Mouse (Mus musculus) layer of hippocampus, postnatal 36 days (tissue): ENCODE results near the gene Hltf. TPM values are rescaled to one million over a fixed set of nuclear protein-coding genes. Genes with fewer than 3 reads are reported as not detected.
"Not testable (repeated sequence)": the region's sequence is repeated elsewhere in the genome, so short reads cannot be mapped to it uniquely, and the experiment has no call there.

Experiments
- DNase-seq, 2 experiments: peaks; one replicate each; pipeline ENCODE4 v3.0.0; 2022
- total RNA-seq, 2 experiments: library from RNA; stranded (reverse); gene quantifications; 2 replicates each; pipeline ENCODE4 v1.2.3; 2021

Gene Hltf
- 10 to 100 TPM; 23.7 to 25.7 TPM for total RNA-seq

DNA sequence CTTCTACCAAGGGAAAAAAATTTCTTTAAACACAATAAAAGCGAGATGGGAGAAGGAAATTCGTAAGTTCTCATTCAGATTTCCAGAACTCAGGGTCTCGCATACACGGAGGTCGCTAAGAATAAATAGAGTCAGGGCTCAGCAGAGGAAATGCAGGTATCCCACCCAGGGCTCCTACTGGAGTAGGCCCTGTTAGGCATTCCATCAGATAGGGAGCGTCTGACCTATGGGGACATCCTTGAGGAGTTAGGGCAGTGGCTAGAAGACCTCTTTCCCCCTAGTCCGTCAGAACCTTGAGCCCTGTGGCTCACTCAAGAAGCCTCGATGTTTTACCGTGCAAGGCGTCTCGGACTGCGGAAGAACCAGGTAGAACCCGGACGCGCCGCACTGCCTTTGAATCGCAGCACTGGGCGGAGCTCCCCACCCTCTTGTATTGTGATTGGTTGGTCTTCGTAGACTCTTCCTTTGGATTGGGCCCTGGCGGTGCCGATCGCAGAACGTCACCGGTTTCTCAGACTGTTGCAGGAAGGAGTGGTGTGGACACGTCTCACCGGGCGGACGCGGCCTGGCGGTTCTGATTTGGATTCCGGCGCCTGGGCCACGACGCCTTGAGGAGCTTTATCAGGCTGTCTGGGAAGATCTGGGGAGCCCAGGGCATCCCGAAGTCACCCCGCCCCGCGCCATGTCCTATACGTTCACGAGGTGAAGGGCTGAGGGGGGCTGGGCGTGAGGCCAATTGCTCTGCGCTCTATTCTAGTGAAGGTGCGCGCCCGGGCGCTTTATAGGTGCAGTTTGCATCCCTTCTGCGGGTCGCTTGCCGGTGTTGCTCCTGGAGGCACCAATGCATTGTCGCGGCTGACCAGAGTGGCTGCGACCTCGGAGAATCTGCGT lies at the start of gene Hltf:
Gene Hltf, plus strand, starts transcription at position 506 of the 891 bp plus-strand sequence.
- DNase-seq: peak; percentile 93 to 95

DNA sequence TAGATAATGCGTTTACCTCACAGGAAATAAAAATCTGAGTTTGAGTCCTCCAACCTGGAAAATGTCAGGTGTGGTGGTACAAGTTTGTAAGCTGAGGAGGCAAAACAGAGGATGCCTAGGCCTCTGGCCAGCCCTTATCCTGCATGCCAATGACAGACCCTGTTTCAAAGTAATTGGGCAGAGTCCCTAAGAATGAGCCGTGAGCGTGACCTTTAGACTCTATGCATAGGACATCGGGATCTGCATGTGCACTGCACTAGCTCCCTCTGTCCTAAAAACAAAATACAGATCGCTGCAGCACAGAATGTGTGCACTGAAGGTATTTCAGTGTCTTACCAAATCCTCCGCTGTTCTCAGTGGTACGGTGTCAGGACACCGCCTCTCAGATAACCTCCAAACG lies 47.1 kb upstream of the Hltf start:
- DNase-seq: no peak

DNA sequence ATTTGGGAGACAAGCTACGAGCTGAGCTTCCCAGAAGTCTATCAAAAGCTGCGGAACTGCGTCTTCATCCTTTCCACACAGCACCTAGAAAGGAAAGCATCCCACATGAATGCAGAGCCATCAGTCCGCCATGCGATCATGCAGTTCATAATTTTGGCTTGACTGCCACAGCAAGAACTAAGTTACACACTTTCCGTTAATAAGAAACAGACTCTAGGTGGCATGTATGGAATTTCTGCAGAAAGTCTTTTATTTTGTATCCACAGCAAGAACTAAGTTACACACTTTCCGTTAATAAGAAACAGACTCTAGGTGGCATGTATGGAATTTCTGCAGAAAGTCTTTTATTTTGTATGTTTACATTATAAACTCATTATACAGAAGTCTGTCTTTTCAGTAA lies 46.7 kb upstream of the Hltf start:
- DNase-seq: not testable (repeated sequence)

DNA sequence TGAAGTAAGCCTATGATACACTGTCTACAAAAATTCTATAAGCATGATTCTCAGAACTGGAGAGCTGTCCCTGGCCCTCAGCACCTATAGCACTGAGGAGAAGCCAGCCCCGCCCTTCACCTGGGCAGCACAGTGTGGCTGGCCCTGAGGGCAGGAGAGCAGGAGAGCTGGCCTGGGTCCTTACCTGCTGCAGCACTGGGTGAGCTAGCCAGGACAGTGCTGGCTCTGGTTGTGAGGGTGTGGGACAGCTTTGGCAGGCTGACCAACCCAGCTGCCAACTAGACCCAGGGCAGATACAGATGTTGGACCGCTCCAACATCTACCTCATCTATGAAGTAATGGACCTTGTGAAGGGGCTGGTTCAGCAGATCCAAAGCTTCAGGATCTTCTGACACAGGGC lies 43.2 kb upstream of the Hltf start:
- no peak for DNase-seq

DNA sequence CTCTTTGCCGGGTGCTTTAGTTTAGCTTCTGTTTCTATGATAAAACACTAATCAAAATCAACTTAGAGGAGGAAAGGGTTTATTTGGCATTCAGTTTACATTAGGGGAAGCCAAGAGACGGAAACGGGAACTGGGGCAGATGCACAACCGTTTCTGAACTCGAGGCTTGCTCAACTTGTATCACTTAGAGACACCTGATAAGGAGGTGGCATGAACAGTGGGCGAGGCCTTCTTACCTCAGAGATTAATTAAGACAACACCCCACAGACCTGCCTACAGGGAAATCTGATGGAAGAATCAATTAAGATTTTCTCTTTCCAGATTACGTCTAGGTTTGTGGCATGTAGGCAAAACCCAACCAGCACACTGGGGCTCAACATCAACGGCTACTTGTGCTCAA lies 39.5 kb upstream of the Hltf start:
- no peak for DNase-seq

DNA sequence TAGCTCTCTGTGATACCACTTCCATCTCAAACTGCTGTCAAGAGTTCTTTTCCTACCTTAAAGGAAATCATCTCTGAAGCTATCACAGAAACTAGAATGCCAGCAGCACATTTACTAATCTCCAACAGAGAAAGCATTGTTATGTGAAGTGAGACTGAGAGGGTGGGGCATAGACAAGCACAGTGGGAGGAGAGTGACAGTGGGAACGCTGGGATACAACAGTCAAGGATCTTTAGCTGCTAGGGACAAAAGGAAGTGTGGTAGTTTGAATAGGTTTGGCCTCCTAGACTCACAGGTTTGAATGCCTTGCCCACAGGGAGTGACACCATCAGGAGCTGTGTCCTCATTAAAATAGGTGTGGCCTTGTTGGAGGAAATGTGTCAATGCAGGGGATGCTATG lies 33.8 kb upstream of the Hltf start:
- DNase-seq: no peak

DNA sequence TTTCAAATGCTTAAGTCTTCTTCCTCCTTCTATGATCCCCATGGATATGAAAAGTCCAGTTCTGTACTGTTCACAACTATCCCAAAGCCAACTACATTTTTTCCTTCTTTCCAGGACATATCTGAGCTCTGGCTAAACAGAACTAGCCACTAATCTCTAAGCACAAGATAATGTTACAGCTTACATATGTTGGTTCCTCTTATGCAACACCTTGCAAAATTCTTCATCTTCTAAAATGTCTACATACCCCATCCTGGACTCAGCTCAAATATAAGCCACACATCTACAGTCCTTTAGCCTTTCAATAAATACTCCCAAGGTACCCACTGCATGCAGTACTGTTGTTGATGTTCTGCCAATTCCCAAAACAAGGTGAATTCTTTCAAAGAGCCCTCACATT lies 31.1 kb upstream of the Hltf start:
- no peak for DNase-seq

DNA sequence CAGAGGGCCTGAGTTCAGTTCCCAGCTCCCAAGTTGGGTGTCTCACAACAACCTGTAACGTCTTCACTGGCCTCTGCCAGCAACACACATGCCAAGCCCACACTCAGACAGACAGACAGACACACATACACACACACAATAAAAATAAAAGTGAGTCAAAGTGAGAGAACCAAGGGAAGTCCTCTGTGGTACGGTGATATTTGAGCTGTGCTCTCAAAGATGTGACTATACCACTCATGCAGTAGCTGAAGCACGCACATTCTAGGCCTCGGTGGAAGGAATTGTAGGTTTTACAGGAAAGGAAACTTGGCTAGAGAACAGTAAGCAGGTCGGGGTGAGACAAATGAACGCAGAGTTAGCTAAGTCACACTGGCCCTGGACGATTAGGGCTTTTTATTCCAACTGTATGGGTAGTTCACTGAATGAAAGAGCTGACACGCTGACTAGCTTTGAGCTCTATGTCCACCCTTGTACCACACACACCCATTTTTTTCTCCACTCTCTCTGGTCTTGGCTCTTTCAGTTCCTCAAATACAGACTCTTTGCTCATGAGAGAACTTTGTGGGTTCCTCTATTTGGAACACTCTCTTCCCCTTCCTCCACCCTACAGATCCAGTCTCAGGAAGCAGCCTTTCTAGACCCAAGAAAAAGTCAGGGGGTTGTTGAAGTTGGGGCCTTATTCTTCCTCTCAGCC lies 30.5 kb upstream of the Hltf start:
- DNase-seq: no peak

DNA sequence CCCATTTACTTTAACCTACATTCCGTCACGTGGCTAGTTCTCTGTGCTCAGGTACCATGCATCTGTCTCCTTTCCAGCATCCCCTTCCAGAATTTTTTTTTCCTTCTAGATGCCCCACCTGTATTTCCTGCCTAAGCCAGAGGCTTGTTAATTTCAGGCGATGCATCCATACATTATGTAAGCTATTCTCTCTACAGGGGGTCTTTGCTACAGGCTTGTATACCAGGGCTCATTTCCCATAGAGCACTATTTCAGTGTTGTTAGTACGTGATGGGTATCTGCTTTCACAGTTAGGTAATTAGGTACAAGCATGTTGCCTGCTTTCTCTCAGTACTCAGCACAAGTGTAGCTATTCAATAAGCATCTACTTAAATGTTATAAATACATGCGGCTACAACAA lies 29.8 kb upstream of the Hltf start:
- DNase-seq: no peak

DNA sequence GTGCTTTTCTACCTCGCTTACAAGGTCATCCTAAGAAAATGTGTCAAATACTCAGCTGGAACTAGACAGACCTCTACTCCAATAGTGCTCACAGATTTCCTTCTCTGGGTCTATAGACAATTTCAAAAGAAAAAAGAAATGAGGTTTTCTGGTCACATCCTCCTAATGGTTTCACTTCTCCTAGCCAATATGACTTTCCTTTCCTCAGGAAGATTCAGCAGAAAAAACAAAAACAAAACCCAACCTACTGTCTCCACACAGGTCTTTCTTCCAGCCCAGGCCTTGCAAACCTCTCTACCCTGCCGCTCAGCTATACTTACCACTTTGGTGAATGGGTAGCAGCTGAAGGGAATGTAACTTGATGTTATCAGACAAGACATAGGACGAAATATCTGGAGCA lies 29.0 kb upstream of the Hltf start:
- no peak for DNase-seq

DNA sequence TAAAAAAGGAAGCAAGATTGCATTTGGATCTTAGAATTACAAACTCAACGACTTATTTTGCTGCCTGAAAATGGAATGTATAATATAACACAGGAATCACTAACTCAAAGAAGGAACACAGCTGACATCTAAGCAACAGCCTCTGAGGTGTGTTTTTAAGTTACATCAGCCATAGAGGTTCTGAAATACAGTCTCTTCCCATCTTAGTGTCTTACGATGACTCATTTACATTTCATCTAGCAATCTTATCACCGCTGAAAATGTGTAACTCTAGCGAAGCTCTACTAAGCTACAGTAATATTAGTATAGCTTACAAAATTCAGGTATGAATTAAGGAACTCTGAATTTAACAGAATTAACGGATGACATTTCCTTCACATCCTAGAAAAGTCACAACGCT lies 26.8 kb upstream of the Hltf start:
- DNase-seq: no peak

DNA sequence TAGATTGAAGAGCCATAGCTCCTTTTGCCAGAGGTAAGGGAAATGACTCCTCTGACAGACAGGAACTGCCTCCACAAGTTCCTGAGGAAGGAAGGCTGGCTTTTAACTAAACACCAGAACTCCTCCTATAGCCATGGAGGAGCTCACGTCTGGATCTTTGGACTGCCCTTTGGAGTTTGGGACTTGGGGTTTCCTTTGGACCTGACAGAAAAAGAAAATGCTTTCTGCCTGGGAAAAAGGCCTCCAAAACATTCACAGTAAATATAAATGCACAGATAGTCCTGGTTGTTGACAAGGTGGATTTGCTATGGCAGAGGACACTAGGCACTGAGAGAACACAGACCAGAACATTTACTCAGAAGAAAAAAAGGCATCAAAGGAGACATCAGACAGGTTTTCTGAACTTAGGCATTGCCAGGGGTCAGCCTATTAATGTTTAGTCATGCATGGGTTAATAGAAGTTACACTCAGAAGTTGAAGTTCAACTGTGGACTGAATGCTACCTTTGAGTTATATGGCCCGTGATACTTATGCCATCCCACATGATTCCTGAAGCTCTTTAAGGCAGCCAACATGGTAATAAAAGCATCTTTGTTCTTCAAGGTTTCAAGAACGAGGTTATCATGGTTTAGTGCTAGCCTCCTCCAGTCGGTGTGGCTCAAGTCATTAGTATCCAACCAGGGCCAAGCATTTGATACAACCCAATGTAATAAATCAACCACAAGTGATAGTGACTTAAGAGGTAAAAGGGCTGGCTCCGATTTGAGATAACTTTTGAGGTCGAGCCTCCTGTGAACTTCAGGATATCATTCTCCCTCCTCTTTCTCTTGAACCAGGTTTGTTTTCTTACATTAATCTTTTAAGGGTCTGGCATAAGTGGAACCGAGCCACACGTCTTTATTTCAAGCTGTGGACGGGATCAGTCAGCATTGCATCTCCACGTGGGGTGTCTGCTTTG lies 23.6 kb upstream of the Hltf start:
- no peak for DNase-seq

DNA sequence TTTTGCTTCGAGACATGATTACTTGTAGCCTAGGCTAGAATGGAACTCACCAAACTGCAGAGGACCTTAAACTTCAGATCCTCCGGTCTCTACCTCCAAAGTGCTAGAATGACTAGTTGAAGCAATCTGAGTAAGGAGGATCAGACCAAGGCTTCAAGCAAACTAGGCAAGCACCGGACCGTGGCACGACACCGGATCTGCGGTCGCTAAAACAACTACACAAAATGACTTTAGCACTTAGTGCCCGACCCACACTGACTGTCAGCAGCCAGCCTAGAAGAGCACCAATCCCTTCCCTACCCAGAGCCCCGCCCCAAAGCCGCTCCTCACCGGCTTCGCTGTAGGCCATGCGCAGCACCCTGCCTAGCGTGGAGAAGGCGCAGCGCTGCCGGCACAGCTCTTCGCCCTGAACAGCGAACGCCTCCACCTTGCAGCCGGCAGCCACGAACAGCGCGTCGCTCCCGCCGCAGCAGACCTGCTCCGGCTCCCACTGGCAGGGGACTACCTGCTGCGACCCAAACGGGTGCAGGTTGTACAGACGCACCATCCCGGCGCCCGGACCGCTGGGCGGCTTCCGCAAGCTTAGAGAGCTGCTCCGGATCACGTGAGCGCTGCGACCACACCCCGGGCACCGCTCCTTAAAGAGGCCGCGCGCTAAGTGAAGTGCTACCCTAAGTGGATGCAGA lies 22.7 kb upstream of the Hltf start, which contains the start of gene Hps3:
Gene Hps3, minus strand, starts transcription at position 597 of the 686 bp plus-strand sequence.
- peak; percentile 87 to 90 for DNase-seq

DNA sequence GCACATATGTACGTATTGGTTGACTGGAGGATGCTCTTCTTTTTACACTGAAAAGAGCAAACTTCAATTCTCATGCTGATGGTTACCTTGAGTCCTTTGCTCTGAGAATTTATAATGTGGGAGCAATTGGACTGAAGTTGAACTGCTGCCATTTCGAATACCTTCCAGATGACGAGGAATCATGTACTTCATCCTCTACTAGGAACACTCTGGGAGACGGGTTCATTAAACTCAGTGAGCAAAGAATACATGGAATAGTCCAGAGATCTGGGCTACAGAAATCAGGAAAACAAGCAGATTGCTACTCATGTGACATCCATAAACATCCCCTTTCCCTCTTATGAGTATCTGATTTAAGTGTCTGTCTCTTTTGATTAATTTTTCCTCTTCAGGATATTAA lies 21.5 kb upstream of the Hltf start:
- no peak for DNase-seq

DNA sequence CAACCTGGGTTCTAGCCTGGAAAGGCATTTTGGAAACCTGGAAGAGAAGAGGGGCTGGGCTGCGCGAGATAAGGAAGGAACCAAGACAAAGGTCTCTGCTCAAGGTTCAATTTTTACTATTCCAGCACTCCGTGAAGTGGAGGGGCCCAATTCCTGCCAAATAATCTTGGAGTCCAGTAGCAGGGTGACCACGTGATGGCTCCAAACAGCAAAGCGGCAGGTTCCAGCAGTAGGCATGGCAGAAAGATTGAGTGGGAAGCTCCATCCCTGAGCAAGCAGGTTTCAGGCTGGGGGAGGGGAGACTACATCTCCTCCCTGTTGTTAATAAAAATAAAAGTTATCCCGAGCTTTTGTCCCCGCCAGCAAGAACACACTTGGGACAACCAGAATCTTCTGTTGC lies 16.1 kb upstream of the Hltf start:
- not testable (repeated sequence) for DNase-seq

DNA sequence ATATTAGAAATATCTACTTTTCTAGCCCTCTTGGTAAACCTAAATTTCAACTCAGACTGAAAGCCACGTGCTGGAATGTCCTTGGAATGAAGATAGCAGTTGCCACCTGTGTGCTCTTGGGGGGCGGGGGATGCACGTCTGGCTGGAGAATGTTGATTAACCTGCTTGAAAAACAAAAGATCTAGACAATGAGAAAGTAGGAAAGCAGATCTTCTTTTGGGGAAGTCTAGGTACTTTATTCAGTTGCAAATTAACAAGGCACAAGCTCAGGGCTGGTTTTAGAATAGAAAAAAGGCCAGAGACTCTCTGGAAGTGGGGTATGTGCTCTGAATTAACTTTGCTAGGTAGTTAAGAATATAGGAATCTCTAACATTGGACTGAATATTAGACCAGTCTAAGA lies 12.9 kb upstream of the Hltf start:
- not testable (repeated sequence) for DNase-seq

DNA sequence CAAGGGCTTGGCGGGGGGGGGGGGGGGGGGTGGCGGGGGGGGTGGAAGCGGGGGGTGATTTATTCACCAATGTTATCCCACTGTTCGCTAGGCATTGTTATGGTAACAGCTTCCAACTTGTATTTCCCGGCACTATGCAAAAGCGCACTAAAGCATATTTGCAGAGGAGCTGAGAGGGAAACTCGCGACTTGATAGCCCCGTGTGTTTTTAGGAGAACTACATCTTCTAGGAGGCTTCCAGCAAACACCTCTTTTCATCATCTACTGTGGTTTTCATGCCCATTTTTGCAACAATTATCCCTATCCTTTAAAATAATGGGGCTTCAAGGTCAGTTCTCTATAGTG lies 558 bp downstream of the Hltf start:
- no peak for DNase-seq

DNA sequence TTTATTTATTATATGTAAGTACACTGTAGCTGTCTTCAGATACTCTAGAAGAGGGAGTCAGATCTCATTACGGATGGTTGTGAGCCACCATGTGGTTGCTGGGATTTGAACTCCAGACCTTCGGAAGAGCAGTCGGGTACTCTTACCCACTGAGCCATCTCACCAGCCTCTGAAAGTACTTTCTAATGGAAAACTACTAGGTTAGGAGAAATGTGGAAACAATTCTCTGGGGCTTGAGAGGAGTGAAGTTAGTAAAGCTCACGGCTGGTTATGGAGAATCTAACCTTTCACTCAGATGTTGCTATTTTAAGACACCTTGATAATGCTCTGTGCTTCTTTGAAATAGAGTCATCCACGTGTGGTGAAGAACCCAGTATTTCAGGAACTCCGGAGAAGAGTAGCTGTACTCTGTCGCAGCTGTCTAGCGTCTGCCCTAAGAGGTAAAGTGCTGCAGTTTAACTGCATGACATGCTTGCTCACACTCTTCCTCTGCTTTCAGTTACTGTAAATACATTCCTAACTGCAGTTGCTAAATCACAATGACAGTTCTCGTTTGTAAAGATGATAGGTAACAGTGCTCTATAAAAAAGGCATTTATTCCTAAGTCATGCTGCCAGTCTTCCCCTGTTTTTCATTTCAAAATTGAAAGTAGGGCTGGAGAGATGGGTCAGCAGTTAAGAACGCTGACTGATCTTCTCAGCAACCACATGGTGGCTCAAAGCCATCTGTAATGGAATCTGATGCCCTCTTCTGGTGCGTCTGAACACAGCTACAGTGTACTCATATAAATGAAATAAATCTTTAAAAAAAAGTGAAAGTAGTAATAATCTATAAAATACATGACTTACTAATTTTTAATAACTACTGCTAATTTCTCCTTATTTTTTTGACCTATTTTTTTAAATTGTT lies 18.8 kb downstream of the Hltf start:
- DNase-seq: no peak

DNA sequence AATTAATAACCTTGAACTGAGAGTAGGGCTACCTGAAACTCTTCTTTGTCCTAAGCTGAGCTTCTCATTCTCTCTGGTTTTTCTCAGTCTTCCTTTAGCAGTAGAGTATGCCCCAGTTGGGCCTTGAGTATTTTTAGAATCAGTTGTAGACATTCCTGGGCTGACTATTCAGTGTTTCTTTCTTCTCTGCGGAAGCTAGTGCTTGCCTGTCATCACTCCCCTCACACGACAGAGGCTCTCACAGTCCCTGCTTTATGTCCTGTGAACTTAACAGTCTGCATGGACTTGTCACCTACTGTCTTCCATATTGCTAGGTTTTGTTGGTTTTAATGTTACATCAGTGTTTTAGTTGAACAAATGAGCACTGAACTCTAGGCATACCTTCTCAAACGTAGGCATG lies 24.6 kb downstream of the Hltf start:
- no peak for DNase-seq

DNA sequence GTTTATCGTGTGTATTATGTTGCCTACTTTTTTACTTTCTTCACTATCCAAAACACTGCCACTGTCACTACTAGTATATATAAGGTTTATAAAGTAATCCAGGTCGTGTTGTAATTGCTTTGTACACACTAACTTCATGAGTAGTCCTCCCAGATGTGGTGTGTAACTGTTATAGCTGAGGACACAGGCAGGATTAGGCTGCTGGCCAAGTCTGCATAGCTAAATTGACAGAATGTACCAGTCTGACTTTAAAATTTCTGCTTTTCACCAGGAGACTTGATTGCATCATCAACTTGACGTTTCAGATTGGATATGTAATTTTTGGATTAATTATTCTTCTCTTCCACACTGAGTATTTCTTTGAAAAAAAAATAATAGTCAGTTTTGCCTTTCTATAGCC lies 46.2 kb downstream of the Hltf start:
- DNase-seq: no peak

DNA sequence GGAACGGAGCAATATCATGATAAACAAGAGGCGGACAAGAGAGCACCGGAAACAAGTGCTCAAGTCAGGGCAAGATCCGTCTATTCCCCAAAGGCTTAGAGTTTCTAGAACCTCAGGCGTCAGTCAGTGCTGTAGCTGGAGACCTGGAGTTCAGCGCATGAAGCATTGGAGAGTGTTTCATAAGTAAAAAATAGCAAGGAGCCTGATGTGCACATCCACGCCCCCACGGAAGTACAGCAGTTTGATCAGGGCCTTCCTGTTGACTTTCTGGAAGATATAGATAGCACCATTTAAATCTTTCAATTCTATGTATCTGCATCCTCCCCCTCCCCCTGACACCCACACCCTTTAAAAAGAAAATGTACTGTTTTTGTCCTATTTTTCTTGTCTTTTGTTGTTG lies 46.7 kb downstream of the Hltf start:
- DNase-seq: no peak
